Mouse (Mus musculus): ENCODE measurements at regions not wholly inside any gene's neighbourhood (a gene's known extent, or its start where the extent isn't known, plus 50 kb on each side); places are given as distances from the start of the nearest gene placed in this dataset.

GRCm38 (mm10) chr15:12066857-12067211 is 50.8 kb upstream of the Zfr start:
- in situ Hi-C loops (cut with MboI, MseI) = loop anchor here in 1 of 2 experiments (10.0 kb wide), 1 partner anchor 562 kb away; no protein-coding TSS in a partner anchor

DNA sequence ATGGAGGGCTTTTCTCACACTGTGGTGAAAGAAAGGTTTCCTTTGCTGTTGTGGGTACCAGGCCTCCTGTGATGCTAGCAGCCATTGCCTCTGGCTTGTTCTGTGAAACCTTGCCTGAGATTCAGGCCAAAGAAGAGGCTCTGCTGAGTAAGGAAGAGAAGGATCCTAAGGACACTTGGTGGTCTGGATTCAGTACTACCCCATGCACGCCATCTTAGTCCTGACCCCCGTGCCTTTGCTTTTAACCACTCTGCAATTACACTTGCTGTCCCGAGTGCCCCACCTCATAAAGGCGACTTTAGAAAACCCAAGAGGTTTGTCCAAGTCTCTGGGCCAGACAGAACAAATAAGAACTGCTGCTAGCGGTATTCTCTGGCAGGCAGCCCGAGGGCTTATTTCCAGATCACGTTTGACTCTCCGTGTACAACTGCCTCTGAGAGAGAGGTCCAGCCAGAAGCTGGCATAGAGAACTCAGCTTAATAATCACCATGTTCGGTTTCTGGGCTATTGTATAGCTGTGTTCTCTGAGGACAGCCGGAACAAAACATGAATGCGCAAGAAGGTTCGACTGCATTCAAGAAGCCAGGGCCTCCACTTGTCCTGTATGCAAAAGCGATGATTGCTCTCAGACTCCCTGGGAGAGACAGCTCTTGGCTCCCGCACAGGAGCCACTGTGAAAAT is 51.3 kb upstream of the Zfr start:
- in situ Hi-C loops (cut with MboI, MseI) = loop anchor here in 1 of 2 experiments (10.0 kb wide), 1 partner anchor 562 kb away; no protein-coding TSS in a partner anchor

DNA sequence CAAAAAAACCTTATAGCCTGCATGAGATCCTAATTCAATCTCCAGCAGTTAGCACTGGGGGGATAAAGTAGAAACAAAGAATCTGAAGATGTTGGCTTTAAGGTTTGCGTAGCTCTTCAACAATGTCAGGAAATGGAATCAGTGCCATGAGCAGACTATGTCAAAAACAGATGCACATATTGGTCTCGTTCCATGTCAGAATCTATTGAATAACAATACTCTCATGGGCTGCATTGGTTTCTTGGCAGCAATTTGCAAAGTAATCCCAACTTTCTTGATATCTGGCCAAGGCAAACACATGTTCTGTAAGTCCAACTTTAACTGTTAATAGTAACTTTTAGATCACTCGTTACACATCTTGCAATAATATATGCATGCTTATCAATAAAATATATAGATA is 58.1 kb upstream of the Sub1 start:
- in situ Hi-C loops (cut with MboI, MseI) = no loop called here

- in situ Hi-C loops (cut with MboI, MseI) = no loop called here
Measured at GRCm38 (mm10) chr15:12053610-12054009, 56.8 kb upstream of the Sub1 start.

GRCm38 (mm10) chr15:12048965-12049364 is 52.2 kb upstream of the Sub1 start:
- in situ Hi-C loops (cut with MboI, MseI) = no loop called here

DNA sequence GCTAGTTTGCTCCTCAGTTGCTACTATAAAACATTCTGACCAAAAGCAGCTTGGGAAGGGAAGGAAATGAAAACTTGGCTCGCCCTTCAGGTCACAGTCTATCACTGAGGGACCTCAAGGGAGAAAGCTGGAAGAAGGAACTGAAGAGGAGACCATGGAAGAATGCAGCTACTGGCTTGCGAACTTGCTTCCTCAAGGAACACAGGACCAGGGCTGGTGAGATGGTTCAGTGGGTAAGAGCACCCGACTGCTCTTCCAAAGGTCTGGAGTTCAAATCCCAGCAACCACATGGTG is 51.4 kb upstream of the Sub1 start:
- in situ Hi-C loops (cut with MboI, MseI) = no loop called here

DNA sequence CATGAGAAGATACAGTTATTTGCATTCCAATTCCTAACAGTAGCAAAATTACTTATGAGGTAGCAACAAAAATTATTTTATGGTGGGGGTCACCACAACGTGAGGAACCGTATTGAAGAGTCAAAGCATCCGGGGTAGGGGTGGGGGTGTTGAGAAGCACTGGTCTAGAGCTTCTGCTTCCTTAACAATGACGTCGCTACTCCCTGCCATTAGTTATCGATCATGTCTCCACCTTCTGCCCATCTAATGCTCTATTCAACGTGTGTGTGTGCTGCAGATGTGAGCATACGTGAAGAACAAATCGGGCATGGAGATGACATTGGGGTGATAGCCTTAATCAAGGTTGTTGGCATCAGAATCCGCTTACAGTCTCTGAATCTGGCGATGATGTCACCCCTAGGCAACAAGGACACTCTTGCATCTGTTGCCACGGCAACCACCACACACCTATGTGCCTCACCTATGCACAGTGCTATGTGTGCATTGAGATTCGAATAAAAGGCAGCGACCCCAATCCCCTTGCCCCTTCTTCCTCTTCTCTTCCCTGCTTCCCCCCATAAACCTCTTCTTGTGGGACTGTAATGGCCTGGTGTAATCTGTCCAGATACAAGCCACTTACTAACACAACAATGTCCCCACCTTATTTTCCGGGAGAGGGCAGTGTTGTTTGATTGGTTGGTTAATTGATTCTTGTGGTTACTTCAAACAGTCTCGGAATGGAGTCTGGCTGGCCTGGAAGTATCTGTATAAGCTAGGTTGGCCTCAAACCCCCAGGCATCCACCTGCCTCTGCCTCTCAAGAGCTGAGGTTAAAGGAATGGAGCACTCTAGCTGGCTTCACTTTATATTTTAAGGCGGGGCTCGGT is 50.8 kb upstream of the Sub1 start:
- in situ Hi-C loops (cut with MboI, MseI) = no loop called here
